Mouse (Mus musculus): ENCODE measurements around the gene Pcdh9.

DNA sequence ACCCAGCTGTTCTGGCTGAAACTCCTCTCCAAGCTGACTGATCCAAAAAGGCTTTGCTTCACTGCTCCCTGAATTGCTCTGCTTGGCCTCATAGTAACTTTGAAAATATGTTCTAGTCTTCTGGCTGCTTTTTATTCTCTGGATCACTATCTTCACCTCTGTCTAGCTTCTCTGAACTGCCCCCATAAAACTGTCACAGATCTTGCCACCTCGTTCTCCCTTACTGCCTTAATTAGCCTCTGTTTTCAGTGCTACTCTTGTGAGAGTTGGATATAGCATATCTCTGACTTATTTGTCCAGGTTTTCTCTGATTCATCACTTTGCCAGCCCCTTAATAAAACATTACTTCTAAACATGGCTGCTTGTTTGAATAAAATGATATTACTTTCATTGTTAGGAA, 481.2 kb downstream of the Pcdh9 start:
- TF ChIP-seq CTCF (conservative IDR thresholded peaks at IDR 0.05; ENCODE audit: insufficient read depth, insufficient read length, low read depth, low read length) (no peak), POLR2A (IDR thresholded peaks at IDR 0.05; ENCODE audit: low read depth, low read length) (no peak)
